Mouse (Mus musculus) cortical plate, adult 2 months (tissue): ENCODE measurements around the gene Arhgap44. TPM values are rescaled to one million over a fixed set of nuclear protein-coding genes. Genes with fewer than 3 reads are reported as not detected.

Source experiments
- H3K27ac ChIP-seq: fragments of 200-500 bp; 2 replicates; pipeline ENCODE4 v1.5.1; 2012; ENCODE audit warnings: low read length, control low read depth, inconsistent platforms; ENCODE audit not compliant: insufficient read depth
- H3K4me1 ChIP-seq: fragments of 200-500 bp; 2 replicates; pipeline ENCODE4 v1.6.1; 2011; ENCODE audit warnings: low read length; ENCODE audit not compliant: control insufficient read depth, insufficient read depth
- H3K4me3 ChIP-seq: fragments of 200-500 bp; 2 replicates; pipeline ENCODE4 v1.5.1; 2011; ENCODE audit warnings: mild to moderate bottlenecking, low read length, control low read depth; ENCODE audit not compliant: insufficient read depth
- CTCF ChIP-seq: fragments of 200-500 bp; IDR thresholded peaks from 2 replicates; pipeline ENCODE4 v1.5.1; 2011; ENCODE audit warnings: mild to moderate bottlenecking, control low read depth, low read length; ENCODE audit not compliant: insufficient read depth; ENCODE audit errors: extremely low read depth
- POLR2A ChIP-seq: fragments of 200-500 bp; IDR thresholded peaks from 2 replicates; pipeline ENCODE4 v1.6.1; 2011; ENCODE audit warnings: mild to moderate bottlenecking, low read length, control low read depth; ENCODE audit not compliant: insufficient read depth; ENCODE audit errors: extremely low read depth
- polyA plus RNA-seq: library from polyadenylated mRNA; depleted of rRNA; stranded (reverse); fragments of >200 nt; gene quantifications from 2 replicates; pipeline ENCODE4 v1.2.3, GENCODE M21; 2012

Arhgap44 gene
- polyA plus RNA-seq, 1 experiment, result 61.1 TPM

DNA sequence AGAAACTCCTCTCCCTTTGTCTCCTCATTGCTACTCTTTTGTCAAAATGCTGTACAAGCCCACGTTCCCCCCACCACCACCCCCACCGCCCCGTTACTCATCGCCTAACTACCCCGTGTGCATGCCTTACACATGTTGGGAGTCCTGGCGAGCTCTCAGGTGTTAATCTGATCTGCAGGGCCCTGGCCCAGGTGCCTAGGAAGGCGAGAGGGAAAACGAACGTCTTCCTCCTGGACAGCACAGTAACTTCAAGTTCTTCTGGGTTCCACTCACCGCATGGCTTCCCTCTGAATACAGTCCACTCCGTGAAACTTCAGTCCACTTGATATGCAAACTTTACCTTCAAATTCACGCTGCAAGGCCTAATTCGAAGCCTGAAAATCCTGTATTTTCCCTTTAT is 97.6 kb downstream of the Arhgap44 start:
- TF ChIP-seq POLR2A, result no peak
- TF ChIP-seq CTCF, result no peak
- Histone ChIP-seq H3K4me1 (peaks cover 13% of the 10 kb centered on the region), H3K4me3 (no peak overlapping the region), H3K27ac (no peak overlapping the region)

DNA sequence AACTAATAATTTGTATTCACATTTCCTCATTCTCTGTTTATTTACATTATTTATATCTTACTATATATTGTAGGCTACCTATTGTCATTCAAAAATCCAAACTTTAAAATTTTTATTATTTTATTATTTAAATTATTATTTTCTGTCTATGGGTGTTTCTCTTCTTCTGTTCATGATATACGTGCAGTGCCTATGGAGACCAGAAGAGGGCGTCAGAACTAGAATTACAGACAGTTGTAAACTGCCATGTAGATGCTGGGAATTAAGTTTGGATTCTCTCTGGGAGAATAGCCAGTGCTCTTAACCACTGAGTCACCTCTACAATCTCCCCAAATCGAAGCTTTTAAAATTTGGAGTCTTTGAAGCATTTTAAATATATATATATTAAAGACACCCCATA is 101.3 kb downstream of the Arhgap44 start:
- TF ChIP-seq POLR2A (no peak), CTCF (no peak)
- H3K4me1 ChIP-seq, result peaks cover 2% of the 10 kb centered on the region
- H3K27ac ChIP-seq, result no peak overlapping the region
- H3K4me3 ChIP-seq, result no peak overlapping the region

DNA sequence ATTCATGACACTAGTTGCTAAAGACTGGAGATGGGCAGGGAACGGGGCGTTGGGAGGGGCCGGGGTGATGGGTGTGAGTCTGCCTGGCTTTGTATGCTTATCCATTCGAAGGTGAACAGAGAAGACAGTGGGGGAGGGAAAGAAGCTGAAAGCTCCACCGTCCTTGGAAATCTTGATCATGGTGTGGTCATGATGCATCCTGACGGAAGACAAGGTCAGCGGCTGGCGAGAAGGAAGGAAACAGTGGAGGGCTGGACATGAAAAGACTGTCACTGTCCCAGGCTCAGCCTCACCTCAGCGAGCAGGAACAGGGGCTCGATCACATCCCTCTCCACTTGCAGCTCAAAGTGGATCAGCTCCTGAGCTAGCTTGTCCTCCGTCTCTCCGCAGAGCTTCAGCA is 103.2 kb downstream of the Arhgap44 start:
- H3K27ac ChIP-seq, result no peak overlapping the region
- H3K4me1 ChIP-seq, result peaks cover 2% of the 10 kb centered on the region
- H3K4me3 ChIP-seq, result no peak overlapping the region
- TF ChIP-seq POLR2A (no peak), CTCF (no peak)

DNA sequence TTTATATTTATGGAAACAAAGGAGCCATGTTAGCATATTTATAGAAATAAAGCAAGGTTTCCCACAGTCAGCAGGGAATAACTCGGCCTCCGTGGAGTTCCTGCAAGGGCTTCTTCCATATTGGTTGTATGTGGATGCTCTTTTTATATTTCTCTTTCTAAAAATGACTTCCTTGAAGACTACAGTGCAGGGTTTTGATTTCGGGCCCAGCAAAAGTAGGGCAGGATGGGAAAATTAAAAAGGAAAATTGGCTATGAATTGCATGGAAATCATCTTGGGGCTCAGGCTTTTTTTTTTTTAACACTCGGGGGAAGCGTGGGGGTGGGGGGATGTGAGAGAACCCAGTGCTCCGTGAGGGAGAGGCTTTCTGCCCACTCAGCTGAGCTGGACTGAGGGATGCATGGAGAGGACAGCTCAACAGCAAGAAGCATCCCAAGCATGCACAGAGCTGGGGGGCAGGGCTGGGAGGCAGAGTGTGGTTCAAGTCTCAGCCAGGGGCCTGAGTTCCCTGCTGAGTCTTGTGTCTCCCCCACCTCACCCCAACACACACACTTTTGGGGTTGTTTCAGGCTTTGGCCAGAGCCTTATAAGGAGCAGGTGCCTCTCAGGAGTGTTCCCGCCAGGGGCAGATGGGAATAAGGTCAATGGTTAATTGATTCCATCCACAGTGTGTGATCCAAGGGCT is 104.4 kb downstream of the Arhgap44 start:
- TF ChIP-seq CTCF, result no peak
- TF ChIP-seq POLR2A, result no peak
- no peak overlapping the region for H3K27ac ChIP-seq
- peaks cover 2% of the 10 kb centered on the region for H3K4me1 ChIP-seq
- no peak overlapping the region for H3K4me3 ChIP-seq

DNA sequence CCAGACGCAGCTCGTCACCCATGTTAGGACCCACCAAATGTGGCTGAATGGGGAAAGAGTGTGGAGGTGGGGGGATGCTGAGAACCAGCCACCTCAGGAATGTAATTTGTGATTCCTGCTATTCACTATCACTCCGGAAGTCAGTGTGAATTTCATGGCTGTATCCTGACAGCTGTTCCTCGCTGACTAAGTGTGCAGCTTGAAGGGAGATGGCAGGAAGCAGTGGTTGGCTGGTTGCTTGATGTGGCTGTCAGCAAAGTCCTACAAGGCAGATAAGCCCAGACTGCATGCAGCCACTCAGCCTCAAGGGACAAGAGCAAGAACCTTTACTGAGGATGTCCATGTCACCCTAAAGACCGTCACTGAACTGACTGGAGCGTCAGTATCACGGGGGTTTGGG is 107.2 kb downstream of the Arhgap44 start:
- Histone ChIP-seq H3K4me3 (no peak overlapping the region), H3K27ac (no peak overlapping the region), H3K4me1 (peaks cover 2% of the 10 kb centered on the region)
- TF ChIP-seq POLR2A (no peak), CTCF (no peak)

DNA sequence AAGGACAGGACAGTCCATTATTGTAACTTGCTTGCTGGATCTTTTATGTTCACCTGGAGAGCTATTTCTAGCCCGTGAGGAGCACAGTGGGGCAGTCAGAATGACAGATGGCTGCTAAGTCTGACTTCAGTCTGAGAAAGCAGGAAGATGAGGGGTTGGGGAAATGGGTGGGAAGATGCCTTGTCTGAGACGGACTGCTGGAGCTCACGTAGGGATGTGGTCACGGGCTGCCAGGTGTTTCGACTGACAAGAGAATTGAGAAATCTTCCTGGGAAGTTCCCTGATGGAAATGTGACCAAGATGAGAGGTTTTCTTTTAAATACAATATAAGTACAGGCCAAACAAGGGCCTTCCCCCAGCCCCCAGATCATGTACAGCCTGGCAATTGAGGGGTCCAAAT is 108.5 kb downstream of the Arhgap44 start:
- Histone ChIP-seq H3K27ac (no peak overlapping the region), H3K4me3 (no peak overlapping the region), H3K4me1 (peaks cover 2% of the 10 kb centered on the region)
- TF ChIP-seq CTCF (no peak), POLR2A (no peak)

DNA sequence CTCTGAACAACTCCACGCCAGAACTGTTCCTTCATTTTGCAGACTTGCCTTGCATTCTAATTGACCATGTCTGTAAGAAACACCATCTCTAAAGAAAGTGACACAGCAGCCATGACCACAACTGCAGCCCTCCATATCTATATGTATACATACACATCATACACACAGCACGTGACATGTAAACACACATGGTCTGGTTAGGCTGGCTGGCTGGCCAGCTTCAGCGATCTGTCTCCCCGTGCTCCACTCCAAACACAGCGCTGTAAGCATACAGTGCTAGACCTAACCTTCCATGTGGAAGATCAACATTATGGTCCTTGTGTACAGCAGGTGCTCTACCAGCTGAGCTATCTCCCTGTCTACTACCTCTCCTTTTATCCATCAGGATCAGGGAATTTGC is 111.9 kb downstream of the Arhgap44 start:
- TF ChIP-seq POLR2A (no peak), CTCF (no peak)
- no peak overlapping the region for H3K27ac ChIP-seq
- no peaks in the 10 kb centered on the region; the same call in 1 of the 2 replicates for H3K4me1 ChIP-seq
- no peak overlapping the region for H3K4me3 ChIP-seq

DNA sequence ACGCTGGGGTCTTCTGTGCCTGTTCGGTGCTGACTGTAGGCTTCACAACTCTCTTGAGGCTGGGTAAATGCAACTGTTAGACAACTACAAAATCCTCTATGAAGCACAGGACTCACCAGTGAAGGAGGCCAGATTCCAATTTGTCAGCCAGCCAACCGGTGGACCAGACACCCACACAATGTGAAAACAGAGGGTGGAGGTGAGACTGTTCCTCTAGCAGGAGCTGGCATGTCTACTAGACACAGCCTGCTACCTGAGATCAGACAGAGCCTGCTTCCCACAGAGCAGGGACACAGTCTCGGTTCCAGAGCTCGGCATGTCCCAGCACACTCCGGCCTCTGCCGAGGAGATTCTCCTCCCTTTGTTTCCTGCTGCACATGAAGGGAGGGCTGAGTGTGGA is 113.7 kb downstream of the Arhgap44 start:
- H3K4me1 ChIP-seq, result no peaks in the 10 kb centered on the region; the same call in 1 of the 2 replicates
- no peak overlapping the region for H3K4me3 ChIP-seq
- H3K27ac ChIP-seq, result no peak overlapping the region
- TF ChIP-seq POLR2A, result no peak
- TF ChIP-seq CTCF, result no peak

DNA sequence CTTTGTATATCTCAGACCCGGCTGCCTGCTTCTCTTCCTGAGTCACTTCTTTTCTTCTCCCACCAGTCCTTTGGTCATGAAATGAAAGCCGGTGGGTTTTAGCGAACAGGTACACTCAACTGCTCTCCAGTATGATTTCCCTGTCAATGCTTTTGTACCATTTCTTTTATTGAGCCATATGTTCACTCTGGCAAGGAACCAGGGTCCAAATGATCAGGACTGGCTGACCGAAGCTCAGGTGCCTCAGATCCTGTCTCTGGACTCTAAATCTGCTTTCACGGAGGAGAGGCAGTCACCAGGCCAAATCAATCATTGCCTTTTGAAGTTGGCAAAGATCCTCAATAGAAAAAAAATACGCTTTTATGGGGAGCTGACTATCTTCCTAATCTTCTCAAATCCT is 122.2 kb downstream of the Arhgap44 start:
- TF ChIP-seq CTCF, result no peak
- TF ChIP-seq POLR2A, result no peak
- Histone ChIP-seq H3K27ac (no peak overlapping the region), H3K4me1 (no peaks in the 10 kb centered on the region), H3K4me3 (no peak overlapping the region)

DNA sequence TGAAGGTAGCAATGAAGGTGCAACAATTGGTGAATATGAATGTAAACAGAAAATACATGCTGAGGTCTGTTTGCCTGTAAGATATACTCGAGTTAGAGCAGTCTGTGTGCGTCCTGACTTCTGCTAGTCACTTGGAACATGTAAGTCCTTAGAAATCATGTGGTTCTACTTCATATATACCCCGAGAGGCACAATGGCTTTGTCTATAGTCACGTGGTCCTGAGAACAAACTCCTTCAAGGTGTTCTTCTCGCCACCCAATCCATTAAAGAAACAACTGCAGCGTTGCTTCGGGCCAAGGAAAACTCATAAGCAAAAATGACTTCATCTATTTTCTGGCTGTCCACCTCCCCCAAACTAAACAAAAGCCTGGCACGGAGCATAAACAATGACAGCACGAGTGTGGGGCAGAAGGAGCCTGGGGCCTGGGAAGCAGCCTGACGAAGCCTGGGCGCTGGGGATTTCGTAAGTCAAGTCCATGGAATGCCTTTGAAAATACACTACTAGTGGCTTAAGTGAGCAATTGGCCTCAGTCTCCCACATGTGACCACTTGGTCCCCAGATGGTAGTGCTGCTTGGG is 123.2 kb downstream of the Arhgap44 start:
- H3K4me3 ChIP-seq, result no peak overlapping the region
- no peak overlapping the region for H3K27ac ChIP-seq
- no peak for TF ChIP-seq CTCF

More for the DNA sequence above, 123.2 kb downstream of the Arhgap44 start:
- no peaks in the 10 kb centered on the region for H3K4me1 ChIP-seq
